Mouse (Mus musculus) bone marrow, adult 2 months (tissue): Measurements from ENCODE around the gene Acot4.

Experiments
- CTCF ChIP-seq: fragments of 200-500 bp; IDR thresholded peaks from 2 replicates; pipeline ENCODE4 v1.5.1; 2011; ENCODE audit warnings: low read length, control low read depth; ENCODE audit not compliant: control insufficient read depth, insufficient read depth
- POLR2A ChIP-seq: fragments of 200-500 bp; IDR thresholded peaks from 2 replicates; pipeline ENCODE4 v1.6.1; 2011; ENCODE audit warnings: low read depth, mild to moderate bottlenecking, control low read depth, low read length, borderline replicate concordance; ENCODE audit not compliant: control insufficient read depth

- no peak for TF ChIP-seq CTCF
- TF ChIP-seq POLR2A, result no peak
Observed at GRCm38 (mm10) chr12:84071696-84072095, 33.5 kb downstream of the Acot4 start.
